Mouse (Mus musculus) liver, embryonic 11.5 days (tissue): Measurements from ENCODE around the gene Fuca1. TPM values are rescaled to one million over a fixed set of nuclear protein-coding genes. Genes with fewer than 3 reads are reported as not detected.

Experiments used
- ATAC-seq: fragments of 200-750 bp; cut with Nextera tagmentation; replicated peaks from 2 replicates; pipeline ENCODE4 v1.8.0; 2017; ENCODE audit warnings: moderate number of reproducible peaks, mild to moderate bottlenecking, moderate TSS enrichment, moderate library complexity; ENCODE audit not compliant: low FRiP score
- DNase-seq: peaks from one replicate; pipeline ENCODE4 v3.0.0-alpha.2; 2017; ENCODE audit warnings: low spot score
- H3K27ac ChIP-seq: fragments of 300-500 bp; sonication (generic); 2 replicates; pipeline ENCODE4 v1.5.1; 2014; ENCODE audit warnings: mild to moderate bottlenecking, low read depth, low read length, control low read depth
- H3K27me3 ChIP-seq: fragments of 300-500 bp; sonication (generic); replicated peaks from 2 replicates; pipeline ENCODE4 v1.6.1; 2014; ENCODE audit warnings: low read length, mixed read lengths; ENCODE audit not compliant: control insufficient read depth, insufficient read depth
- H3K36me3 ChIP-seq: fragments of 300-500 bp; sonication (generic); 2 replicates; pipeline ENCODE4 v1.6.1; 2014; ENCODE audit warnings: mild to moderate bottlenecking, low read length, moderate library complexity, mixed read lengths; ENCODE audit not compliant: control insufficient read depth, insufficient read depth
- H3K4me1 ChIP-seq: fragments of 300-500 bp; sonication (generic); replicated peaks from 2 replicates; pipeline ENCODE4 v1.6.1; 2014; ENCODE audit warnings: low read length, mixed read lengths; ENCODE audit not compliant: control insufficient read depth, insufficient read depth
- H3K4me2 ChIP-seq: fragments of 300-500 bp; sonication (generic); 2 replicates; pipeline ENCODE4 v1.6.1; 2014; ENCODE audit warnings: mild to moderate bottlenecking, control low read depth, moderate library complexity
- H3K4me3 ChIP-seq: fragments of 300-500 bp; sonication (generic); 2 replicates; pipeline ENCODE4 v1.5.1; 2014; ENCODE audit warnings: low read depth, low read length, control low read depth
- H3K9ac ChIP-seq: fragments of 300-500 bp; sonication (generic); 2 replicates; pipeline ENCODE4 v1.6.1; 2014; ENCODE audit warnings: low read depth, low read length, control low read depth
- H3K9me3 ChIP-seq: fragments of 300-500 bp; sonication (generic); 2 replicates; pipeline ENCODE4 v1.6.1; 2016; ENCODE audit warnings: low read length, inconsistent platforms, mixed read lengths; ENCODE audit not compliant: control insufficient read depth
- WGBS: fragments of 180-500 bp; shearing (Covaris S2); extraction: QIAGEN DNeasy Blood & Tissue Kit; methylation state at CpG from one replicate; pipeline ENCODE4 v1.1.7; 2014; 5-methylcytosine and 5-hydroxymethylcytosine counted together
- polyA plus RNA-seq: library from polyadenylated mRNA; unstranded; fragments of >200 nt; fragmentation: Nextera tagmentation; extraction: Ambion mirVana; gene quantifications from 2 replicates; pipeline ENCODE4 v1.2.1, GENCODE M21; 2014

The Fuca1 gene
- polyA plus RNA-seq, 1 experiment from 2014 or later = 39.6 TPM

GRCm38 (mm10) chr4:135911531-135911930 lies 9.0 kb upstream of the Fuca1 start:
- ATAC-seq (peak; percentile 53), DNase-seq (no peak)
- H3K9ac ChIP-seq = no peak overlapping the region
- peak overlapping the region; percentile 16; the same call in 1 of the 2 replicates for H3K4me2 ChIP-seq
- H3K9me3 ChIP-seq = no peaks in the 10 kb centered on the region
- WGBS = 48% methylated on average over 7 of the region's 7 CpGs
- peaks cover 39% of the 10 kb centered on the region for H3K4me1 ChIP-seq
- H3K4me3 ChIP-seq = peak overlapping the region; percentile 26; the same call in 1 of the 2 replicates
- H3K27ac ChIP-seq = peak overlapping the region; percentile 70
- no peaks in the 10 kb centered on the region for H3K27me3 ChIP-seq
- H3K36me3 ChIP-seq = no peaks in the 10 kb centered on the region

DNA sequence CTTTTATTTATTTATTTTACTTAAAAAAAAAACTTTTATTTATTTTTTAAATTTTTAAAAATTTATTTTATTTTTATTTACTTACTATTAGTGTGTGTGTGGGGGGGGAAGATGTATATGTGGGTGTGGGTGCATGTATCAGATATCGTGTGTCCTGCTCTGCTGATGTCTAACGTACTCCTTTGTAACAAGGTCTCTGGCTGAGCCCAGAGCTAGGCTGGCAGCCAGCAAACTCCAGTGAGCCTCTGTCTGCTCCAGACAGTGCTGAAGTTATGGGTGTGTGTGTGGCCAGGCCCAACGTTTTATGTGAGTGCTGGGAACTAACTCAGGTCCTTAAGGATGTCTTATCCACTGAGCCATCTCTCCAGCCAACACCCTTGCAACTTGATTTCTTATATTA lies 8.4 kb upstream of the Fuca1 start:
- Histone ChIP-seq H3K27ac (peak overlapping the region; percentile 70), H3K9ac (no peak overlapping the region), H3K4me2 (peak overlapping the region; percentile 43), H3K4me1 (peaks cover 34% of the 10 kb centered on the region), H3K36me3 (no peaks in the 10 kb centered on the region), H3K4me3 (peak overlapping the region; percentile 26; the same call in 1 of the 2 replicates), H3K9me3 (no peaks in the 10 kb centered on the region), H3K27me3 (no peaks in the 10 kb centered on the region)
- DNase-seq (no peak), ATAC-seq (peak; percentile 39; the same call in 1 of the 2 replicates)
- 41% methylated on average over 3 of the region's 3 CpGs for WGBS

GRCm38 (mm10) chr4:135912835-135913234 lies 7.7 kb upstream of the Fuca1 start:
- Histone ChIP-seq H3K4me3 (peak overlapping the region; percentile 26; the same call in 1 of the 2 replicates), H3K4me1 (peaks cover 34% of the 10 kb centered on the region), H3K9me3 (no peaks in the 10 kb centered on the region), H3K4me2 (peak overlapping the region; percentile 43), H3K9ac (peak overlapping the region; percentile 34; the same call in 1 of the 2 replicates), H3K27ac (peak overlapping the region; percentile 70), H3K27me3 (no peaks in the 10 kb centered on the region), H3K36me3 (no peaks in the 10 kb centered on the region)
- ATAC-seq (peak; percentile 38; the same call in 1 of the 2 replicates), DNase-seq (no peak)
- WGBS = 30% methylated on average over 3 of the region's 3 CpGs

DNA sequence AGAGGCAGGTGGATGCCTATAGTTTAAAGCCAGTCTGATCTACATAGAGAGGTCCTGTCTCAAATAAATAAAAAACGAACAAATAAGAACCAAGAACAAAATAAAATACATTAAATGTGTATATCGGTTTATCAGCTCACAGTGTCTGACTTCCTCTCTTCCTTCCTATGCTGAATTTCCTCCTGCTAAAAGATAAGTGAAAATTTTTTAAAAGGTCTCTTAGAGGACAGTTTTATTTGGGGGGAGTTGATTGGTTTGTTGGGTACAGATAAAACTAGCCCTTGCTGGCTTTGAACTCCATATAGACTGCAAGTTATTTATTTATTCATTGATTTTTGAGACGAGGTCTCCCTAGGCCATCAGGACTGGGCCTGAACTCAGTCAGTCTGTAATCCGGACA lies 7.1 kb upstream of the Fuca1 start:
- Histone ChIP-seq H3K27me3 (no peaks in the 10 kb centered on the region), H3K4me2 (peak overlapping the region; percentile 43), H3K4me1 (peaks cover 34% of the 10 kb centered on the region), H3K4me3 (no peak overlapping the region), H3K27ac (peak overlapping the region; percentile 48; the same call in 1 of the 2 replicates), H3K9ac (peak overlapping the region; percentile 20; the same call in 1 of the 2 replicates), H3K36me3 (no peaks in the 10 kb centered on the region), H3K9me3 (no peaks in the 10 kb centered on the region)
- ATAC-seq (no peak), DNase-seq (no peak)
- 39% methylated on average over 4 of the region's 4 CpGs for WGBS

- Histone ChIP-seq H3K4me1 (peaks cover 11% of the 10 kb centered on the region), H3K27ac (no peak overlapping the region)
These were observed 1.8 kb upstream of the Fuca1 start for GRCm38 (mm10) chr4:135918635-135919279.

DNA sequence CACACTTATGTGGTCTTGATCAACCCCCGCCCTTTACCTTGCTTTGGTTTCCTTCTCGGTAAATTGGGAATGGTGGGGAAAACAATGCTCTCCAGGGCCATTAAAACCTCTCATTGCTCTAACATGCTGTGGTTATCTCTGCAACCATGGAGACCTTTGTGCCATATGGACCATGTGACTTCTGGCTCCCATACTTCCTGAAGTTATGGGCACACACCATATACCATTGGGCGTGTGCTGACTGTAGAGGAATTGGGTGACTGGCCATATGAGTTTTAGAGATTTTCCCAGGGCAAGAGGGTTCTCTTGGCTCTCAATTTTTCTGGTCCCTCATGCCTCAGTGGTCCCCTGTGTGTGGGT lies 1.3 kb upstream of the Fuca1 start:
- Histone ChIP-seq H3K9me3 (no peaks in the 10 kb centered on the region), H3K4me3 (no peak overlapping the region), H3K27me3 (no peaks in the 10 kb centered on the region), H3K36me3 (peaks cover 3% of the 10 kb centered on the region; the same call in 1 of the 2 replicates), H3K9ac (no peak overlapping the region), H3K27ac (no peak overlapping the region; the same call in 1 of the 2 replicates), H3K4me1 (peaks cover 10% of the 10 kb centered on the region), H3K4me2 (no peak overlapping the region)
- DNase-seq = no peak
- WGBS = 87% methylated on average over 3 of the region's 3 CpGs
- no peak for ATAC-seq

More at GRCm38 (mm10) chr4:135918635-135919279, 1.8 kb upstream of the Fuca1 start:
- WGBS = 62% methylated on average over 13 of the region's 13 CpGs
- no peak for DNase-seq
- no peaks in the 10 kb centered on the region for H3K9me3 ChIP-seq
- H3K9ac ChIP-seq = no peak overlapping the region
- no peak overlapping the region for H3K4me2 ChIP-seq
- H3K4me3 ChIP-seq = no peak overlapping the region
- H3K27me3 ChIP-seq = no peaks in the 10 kb centered on the region
- peaks cover 3% of the 10 kb centered on the region; the same call in 1 of the 2 replicates for H3K36me3 ChIP-seq
- no peak for ATAC-seq

DNA sequence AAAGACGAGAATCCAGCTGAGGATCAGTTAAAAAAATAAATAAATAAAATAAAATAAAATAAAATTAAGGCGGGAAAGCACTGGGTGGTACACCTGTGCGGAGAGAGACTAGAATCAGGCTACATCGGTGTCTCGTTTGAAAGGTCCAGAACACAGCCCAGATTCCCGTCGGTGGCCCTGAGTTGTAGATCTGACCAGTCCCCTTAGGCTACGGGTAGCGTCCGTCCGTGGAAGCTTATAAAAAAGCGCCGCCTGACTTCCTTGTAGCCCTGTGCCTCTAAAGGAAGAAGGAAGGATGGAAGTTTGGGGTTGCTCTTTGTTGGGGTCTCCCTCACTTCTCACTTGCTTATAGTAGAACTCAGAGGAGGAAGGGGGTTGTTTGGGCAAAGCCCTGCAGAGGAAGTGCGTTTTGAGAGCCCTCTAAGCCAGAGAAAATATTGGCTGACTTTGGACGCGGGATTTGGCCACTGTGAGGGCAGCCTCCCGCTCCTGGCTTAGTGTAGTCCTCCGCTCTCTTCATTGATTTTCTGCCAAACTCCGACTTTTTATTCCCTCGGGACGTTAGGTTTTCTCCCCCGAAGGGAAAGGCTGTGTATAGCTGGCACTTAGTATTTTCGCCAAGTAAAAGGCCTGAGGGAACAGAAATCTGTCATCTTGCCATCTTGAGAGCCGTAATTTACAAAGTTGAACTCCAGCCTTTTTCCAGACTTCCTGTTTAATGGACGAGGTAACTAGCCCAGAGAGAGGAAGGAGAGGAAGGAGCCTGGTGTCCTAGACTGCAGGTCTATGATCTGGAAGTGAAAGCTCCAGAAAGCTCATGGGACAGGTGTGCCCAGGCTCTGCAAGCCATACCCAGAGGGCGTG lies 954 bp downstream of the Fuca1 start:
- peak overlapping the region; percentile 83 for H3K4me3 ChIP-seq
- peaks cover 12% of the 10 kb centered on the region for H3K4me1 ChIP-seq
- H3K9ac ChIP-seq = peak overlapping the region; percentile 74
- peak overlapping the region; percentile 57; the same call in 1 of the 2 replicates for H3K27ac ChIP-seq
- H3K4me2 ChIP-seq = peak overlapping the region; percentile 98
- DNase-seq = no peak
- 11% methylated on average over 26 of the region's 26 CpGs for WGBS
- no peaks in the 10 kb centered on the region for H3K27me3 ChIP-seq
- H3K36me3 ChIP-seq = peaks cover 3% of the 10 kb centered on the region; the same call in 1 of the 2 replicates
- ATAC-seq = peak; percentile 22; the same call in 1 of the 2 replicates
- H3K9me3 ChIP-seq = no peaks in the 10 kb centered on the region

DNA sequence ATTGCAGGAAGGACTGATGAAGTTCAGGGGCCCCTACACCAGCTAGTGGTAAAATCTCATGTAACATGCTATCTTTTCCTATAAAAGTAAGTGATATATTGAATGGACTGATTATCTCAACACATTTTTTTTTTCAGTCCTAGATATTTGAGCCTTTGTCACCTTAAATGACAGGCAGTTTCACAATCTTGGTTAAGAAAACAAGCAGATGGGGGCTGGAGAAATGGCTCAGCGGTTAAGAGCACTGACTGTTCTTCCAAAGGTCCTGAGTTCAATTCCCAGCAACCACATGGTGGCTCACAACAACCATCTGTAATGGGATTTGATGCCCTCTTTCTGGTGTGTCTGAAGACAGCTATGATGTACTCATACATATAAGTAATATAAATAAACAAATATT lies 1.7 kb downstream of the Fuca1 start:
- Histone ChIP-seq H3K27me3 (no peaks in the 10 kb centered on the region), H3K4me1 (peaks cover 14% of the 10 kb centered on the region), H3K4me2 (peak overlapping the region; percentile 98), H3K9me3 (no peaks in the 10 kb centered on the region), H3K9ac (no peak overlapping the region; the same call in 1 of the 2 replicates), H3K36me3 (peaks cover 3% of the 10 kb centered on the region; the same call in 1 of the 2 replicates), H3K4me3 (no peak overlapping the region; the same call in 1 of the 2 replicates), H3K27ac (no peak overlapping the region)
- WGBS = 72% methylated on average over 1 of the region's 1 CpGs
- ATAC-seq (no peak), DNase-seq (no peak)
